Mouse (Mus musculus) forelimb bud, embryonic 11.5 days (tissue): ENCODE data around the gene Shank2.
A peak's percentile ranks its signal among the peaks of the same experiment; 100 is the strongest.

Experiments
- DNase-seq: peaks from one replicate; pipeline ENCODE4 v3.0.0-alpha.2; 2012; ENCODE audit warnings: low read depth, low spot score

Shank2 gene

DNA sequence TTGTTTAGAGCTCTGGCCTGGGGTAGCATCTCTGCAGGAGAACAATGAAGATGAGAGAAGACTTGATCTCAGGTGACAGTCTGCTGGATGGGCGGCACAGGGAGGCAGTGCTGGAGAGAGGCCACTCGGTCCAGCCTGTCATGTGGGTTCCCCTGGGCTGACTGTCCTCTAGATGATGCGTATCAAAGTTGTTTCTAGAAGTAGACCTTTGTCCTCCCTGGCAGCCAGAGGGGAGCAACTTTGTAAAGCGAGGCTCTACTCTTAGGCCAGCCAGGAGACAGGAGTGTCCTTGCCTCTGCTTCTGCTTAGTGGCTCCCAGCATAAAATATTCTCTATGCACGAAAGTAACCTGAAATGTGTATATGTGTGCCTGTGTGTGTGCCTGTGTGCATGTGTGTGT, 27.5 kb downstream of the Shank2 start:
- no peak for DNase-seq

DNA sequence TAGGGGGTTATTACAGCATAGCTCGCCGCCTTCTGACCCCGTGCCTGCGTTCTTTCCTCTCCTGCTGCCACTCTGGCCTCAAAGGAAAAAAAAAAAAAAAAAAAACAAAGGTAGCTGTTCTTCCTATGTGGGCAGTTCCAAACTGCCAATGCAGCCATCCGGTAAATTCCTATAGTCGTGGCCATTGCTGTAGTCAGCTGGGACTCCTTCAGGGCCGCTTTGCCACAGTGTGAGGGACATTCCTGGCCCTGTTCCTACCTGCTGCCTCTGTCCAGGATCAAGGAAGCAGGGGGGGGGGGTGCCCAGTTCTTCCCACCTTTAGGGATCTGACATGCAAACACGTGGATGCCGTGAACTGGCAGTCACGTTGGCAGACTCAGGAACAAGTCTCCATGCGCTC, 29.1 kb downstream of the Shank2 start:
- no peak for DNase-seq

DNA sequence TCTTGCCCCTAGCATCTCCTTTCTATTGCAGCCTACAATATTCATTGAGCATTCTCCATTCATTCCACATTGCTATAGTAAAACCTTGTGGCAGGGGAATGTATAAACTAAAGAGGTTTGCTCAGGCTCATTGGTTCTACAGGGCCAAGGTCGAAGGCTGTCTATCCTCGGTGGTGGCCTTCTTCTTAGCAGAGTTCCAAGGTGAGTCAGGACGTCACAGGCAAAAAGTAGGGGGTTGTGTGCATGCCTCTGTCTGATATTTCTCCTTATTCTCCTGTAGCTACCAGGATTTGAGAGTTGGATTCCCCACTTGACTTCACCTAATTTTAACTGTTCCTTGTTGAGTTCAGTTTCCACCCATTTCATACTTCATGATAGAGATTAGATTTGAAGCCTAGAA, 29.9 kb downstream of the Shank2 start:
- DNase-seq: no peak

DNA sequence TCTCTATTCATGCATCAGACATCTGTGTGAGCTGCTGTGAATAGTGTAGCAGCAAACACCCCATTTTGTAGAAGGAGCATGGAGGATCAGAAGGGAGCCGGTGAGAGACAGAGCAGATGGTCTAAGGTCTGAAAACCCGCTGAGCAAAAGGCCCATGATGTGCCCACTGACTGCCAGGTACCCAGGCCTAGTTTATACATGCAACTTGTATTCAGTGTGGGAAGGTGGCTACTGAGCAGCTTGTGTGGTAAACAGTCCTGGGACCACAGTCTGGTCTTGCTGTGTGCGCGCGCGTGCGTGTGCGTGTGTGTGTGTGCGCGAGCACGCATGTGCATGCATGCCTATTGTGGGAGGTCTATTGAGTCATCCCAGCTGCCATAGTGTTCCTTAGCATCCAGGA, 35.8 kb downstream of the Shank2 start:
- DNase-seq: no peak

DNA sequence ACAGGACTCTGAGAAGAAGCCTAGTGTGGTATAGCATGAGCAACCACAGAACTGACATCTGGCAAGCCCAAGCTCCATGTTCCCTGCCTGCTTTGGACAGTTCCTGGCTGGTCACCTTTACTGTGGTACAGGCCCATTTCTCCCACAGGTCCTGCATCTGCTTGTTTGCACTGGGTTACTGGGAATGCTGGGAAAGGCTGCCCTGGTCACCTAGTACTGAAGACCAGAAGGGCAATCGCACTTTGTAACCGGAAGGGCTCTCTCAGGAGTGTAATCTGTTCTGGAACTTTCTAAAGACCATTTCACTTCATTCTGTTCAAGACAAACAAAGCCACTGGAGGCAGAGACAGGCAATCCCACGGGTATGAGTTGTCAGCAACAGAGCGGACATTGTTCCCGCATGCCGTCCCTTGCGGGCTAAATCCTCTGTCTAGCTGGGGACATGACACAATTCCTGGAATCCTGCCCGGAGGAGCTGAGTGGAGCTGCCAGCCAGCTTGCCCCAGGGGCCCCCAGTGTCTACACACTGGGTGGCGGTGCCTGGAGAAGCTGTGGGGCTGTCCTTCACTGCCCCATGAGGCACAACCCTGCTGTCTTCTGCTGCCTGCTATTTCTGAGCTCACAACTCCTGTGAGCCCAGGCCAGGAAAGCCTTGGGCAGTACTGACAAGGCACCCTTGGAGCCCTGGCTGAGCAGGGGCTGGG, 36.4 kb downstream of the Shank2 start:
- no peak for DNase-seq

DNA sequence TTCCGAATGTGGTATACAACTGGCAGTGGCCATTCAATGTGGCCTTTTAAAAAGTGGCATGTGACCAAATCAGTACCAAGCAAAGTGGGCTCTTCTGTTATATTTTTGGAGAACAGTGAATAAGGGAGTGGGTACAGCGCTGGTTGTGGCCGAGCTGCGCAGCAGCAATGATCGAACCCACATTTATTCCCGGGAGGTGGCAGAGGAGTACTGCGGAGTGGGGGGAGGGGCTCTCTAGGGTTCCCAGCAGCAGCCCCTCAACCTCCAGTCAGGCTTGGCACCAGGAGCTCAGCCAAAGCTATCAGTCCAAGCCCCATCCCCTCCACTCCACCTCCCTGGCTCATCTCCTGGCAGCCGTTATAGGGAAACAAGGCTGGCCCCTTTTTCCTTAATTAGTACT, 37.0 kb downstream of the Shank2 start:
- DNase-seq: no peak

DNA sequence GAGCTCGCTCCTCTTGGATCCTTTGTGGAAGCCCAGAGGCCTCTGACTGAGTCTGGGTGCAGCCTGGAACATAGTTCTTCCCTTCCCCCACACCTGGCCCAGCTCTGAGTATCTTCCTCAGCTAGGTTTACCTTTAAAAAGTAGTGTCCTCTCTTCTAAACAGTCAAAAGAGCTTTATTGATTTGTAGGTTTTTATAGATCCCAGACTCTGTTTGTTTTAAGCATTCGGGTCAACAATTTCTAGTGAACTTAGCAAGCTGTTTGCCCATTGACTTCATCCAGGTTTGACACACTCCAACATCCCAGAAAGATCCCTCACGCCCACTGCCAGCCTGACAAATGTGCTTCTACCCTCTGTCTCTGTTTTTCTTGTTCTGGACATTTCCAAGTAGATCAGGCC, 38.6 kb downstream of the Shank2 start:
- no peak for DNase-seq

DNA sequence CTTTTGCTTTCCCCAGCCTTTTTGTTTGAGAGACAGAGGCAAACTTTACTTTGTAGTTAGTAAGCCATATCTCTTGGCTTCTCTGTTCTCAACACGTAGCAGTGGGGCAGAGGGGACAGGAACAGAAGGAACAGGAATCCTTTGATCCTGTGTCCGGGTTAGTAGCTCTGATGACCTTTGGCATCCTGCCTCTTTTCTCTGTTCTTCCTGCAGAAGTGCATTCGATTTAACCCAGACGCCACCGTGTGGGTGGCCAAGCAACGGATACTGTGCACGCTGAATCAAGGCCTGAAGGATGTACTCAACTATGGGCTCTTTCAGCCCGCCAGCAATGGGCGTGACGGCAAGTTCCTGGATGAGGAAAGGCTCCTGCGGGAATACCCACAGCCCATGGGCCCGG, 50.3 kb downstream of the Shank2 start:
- peak; percentile 24 for DNase-seq

DNA sequence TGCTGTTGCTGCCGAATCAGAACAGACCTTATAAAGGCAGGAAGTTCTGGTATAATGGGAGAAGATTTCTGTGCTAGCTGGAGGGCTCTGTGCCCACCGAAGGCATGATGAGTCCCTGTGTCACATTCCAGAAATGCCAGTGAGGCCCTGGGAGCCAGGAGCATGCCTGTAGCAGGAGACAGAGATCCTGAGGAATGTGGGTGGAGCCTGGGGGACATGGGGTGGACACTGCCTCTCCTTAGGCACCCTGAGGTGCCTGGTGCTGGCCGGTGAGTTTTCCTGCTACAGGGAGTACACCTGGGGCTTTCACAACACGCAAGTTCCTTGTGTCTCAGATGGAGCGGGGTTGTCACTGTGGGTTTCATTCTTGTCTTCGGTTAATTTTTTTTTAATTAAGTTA, 53.5 kb downstream of the Shank2 start:
- DNase-seq: no peak

DNA sequence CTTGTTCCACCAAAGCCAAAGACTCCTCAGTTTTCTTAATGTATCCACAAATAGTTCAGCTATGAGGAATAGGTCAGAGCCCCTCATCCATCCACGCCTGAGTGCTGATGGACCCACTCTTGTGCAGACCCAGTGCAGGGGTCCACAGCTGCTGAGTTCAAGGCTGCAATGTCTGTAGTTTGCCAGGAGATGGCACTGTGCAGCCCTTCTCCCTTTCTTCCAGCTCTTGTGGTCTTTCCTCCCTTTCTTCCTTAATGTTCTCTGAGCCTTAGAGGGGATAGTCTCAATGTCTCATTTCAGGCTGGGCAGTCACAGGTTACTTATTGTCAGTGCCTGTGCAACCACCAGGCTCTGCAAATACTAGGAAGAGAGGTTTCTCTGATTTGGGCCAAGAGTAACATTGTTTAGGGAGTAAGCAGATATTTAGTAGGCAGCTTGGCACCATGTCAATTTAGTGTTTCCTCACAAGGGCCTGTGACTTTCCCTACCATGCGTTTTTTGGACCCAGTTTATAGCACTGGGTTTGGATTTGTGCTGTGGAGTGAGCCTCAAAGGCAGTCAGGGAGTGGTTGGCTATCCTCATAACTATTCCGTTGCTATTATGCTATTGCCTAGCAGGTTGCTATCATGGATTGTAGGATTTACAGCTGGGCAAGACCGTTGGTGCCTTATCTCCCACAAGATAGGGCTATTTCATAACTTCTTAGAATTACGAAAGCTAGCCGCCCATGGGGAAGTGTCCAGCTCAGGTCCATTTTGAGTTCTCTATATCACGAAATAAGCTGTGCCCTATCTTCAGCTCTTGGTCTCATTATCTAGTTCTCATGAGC, 54.2 kb downstream of the Shank2 start:
- DNase-seq: peak; percentile 35

DNA sequence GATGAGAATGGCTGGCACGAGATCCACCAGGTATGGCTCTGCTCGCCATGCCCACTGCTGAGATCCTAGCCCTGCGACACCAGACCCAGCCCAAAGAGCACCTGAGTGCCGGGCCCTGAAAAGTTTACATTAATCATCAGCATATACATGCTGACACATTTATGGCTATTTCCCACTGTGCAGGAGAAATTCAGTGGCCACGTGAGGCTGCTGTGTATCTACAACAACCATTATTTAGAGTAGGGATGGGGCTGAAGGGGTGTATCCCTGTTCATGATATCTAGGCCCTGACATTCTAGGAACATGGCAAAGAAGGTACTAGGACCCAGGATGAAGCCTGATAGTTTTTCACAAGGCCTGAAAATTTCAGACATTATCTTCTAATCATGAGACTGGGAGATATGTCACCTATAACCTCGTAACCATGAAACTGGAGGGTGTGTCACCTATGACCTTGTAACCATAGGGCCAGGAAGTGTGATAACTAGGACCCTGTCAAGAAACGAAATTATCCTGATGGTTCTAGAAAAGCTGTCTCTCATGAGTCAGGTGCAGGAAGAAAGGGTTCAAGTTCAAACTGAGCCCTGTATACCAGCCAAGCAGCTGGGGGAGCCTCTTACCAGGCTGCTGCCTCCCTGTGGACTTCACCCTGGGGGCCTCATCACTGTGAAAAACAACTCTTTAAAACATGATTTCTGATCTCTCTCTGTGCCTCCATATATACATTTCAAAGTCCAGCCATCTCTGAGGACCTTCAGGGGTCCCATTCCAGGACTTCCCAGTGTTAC, 68.6 kb downstream of the Shank2 start:
- DNase-seq: no peak

DNA sequence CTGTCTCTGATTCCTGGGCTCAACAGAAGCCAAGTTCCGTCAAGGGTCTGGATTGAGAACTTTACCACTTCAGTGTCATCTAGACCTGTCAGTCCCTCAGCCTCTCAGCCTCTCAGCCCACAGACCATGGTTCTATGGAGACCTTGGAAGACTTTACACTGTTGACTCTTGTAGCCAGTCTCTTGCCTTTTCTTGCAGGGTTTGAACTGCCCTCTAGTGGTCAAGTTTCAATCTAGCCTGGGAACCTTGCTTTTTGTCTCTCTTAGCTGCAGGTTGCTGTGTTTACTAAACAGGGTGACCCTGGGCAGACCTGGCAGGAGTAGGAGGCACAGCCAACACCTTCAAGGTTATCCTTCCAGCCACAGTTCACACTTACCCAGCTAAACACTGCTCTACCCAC, 70.5 kb downstream of the Shank2 start:
- peak; percentile 36 for DNase-seq

DNA sequence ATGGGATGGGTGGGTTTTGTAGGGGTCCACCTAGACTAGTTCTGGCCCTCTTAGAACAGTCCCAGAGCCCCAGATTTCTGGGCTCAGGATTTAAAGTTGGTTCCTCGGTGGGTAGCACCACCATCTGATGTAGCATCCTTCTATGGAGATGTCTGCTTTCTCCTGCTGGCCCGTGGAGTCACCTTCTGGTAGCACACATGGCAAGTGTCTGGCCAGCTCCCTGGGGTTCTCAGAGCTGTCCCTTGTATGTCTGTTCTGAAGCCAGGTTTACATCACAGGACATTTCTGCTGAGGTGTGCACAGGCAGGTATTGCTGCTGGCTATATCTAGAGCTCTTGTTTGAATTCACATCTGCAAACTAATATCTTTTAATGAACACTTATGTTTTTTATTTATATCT, 71.1 kb downstream of the Shank2 start:
- no peak for DNase-seq

DNA sequence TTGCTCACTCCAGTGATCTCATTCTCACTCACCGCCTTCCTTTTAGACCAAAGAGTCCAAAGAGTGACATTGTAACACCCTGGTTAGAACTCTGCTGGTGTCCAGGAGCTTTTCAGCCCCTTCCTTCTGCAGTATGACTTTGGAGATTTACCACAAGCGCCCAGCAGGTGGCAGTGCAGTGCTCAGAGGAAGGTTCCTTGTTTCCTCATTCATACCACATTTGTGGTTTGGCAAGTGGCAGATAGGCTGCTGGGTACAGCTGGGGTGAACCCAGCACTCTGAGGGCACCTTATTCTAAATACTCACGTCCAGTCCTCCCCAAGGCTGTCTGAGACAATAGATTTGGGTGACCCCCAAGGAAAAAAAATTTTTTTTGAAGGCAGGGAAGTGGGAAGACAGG, 73.0 kb downstream of the Shank2 start:
- peak; percentile 65 for DNase-seq

DNA sequence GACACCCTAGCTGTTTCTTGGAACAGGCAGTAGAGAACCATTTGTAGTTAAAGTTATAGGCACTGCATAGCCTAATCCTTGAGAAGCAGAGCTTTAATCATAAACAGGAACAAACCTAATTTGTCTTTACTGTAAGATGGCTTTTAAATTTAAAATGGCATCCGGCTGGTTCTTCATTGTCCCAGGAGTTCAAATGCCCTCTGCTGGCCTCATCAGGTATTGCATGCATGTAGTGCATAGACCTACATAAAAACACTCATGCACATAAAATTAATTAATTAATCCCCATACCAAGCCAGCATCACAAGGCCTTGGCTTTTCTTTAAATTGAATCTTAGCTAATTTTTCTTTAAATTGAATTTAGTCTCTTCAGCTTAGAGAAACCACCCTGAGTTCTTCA, 76.9 kb downstream of the Shank2 start:
- DNase-seq: peak; percentile 41

DNA sequence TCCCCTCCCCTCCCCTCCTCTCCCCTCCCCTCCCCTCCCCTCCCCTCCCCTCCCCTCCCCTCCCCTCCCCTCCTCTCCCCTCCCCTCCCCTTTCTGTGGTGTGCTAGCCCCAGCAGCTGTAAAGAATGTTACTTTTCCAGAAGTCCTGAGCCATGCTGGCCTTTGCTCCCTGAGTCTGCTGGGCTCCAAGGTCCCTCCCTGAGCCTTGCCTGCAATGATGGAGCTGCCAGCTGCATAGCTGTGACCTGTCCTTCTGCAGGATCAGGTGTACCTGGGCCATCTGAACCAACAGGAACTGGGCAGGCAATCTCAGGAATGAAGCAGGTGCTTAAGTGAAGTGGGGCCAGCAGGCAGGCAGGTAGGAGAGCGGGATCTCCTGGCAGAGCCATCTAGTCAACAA, 78.1 kb downstream of the Shank2 start:
- no peak for DNase-seq

DNA sequence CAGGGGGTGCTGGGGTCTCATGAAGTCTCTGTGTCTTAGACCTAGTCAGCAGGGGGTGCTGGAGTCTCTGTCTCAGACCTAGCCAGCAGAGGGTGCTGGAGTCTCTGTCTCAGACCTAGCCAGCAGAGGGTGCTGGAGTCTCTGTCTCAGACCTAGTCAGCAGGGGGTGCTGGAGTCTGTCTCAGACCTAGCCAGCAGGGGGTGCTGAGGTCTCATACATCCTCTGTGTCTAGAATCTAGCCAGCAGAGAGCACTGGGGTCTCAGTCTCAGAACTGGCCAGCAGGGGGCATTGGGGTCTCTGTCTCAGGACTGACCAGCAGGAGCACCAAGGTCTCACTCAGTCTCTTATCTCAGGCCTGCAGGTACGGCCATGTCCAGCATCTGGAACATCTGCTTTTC, 79.7 kb downstream of the Shank2 start:
- DNase-seq: peak; percentile 12

DNA sequence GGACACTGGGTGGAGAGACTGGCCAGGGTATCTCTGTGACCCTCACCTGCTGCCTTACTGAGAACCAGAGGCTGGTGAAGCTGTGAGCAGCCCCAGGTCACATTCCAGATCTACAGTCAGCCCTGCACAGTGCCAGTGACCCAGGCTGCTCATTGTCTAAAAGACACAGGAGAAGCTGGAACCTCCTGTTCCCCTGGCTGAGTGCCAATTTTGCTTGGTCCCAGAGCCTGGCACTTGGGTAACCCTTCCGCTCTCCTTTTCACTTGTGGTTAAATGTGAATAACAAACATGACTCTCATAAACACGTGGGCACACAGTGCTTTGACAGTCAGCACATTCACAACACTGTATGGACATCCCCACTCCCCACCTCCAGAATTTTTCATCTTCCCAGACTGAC, 80.2 kb downstream of the Shank2 start:
- no peak for DNase-seq

DNA sequence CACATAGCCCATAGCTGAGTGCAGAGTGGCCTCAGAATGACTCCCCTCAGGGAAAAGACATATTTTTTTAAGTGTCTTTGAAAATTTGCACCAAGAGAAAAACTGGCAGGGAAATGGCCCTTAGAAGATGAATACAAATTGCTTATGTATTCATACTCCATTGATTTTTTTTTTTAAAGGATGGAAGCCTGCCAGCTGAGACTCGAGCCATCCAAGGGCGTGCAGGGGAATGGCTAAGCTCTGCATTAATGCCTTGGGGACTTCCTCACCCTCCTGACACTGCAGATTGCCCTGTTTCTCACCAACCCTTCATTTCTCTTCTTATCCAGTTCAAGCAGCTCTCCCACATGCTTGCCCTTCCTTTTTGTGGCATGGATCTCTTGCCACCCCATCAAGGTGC, 85.5 kb downstream of the Shank2 start:
- no peak for DNase-seq

DNA sequence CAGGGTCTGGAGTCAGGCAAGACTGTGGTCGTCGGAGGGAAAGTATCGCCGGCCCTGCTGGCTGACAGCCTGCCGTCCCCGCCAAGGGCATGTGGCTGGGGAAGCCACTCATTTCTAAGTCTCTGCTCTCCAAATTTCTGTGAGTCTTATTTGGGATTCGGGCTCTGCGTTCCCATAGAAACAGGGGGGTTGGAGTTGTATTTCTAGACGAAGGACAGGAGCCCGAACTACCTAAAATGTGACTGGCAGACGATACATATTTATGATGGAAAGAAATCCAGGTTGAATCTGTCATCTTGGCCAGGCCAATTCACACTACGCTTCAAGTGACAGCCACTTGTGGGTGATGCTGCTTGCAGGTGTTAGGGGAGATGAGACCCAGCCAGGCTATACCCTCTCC, 92.4 kb downstream of the Shank2 start:
- no peak for DNase-seq

DNA sequence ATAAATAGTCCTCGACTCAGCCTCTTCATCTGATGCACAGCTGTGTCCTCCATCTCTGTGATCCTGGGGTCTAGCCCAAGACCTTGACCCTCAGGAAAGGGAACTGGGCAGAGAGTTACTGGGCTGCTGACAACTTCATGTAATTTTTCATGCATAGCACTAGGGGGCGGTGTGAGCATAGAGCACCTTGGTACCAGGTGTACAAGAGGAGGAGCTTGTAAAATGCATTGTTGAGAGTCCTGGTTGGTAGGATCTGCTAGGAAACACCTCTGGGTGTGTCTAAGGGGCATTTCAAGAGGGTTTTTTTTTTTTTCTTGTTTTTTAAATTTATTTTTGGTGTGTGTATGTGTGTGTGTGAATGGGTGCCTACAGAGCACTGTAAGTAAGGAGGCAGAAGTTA, 95.6 kb downstream of the Shank2 start:
- DNase-seq: peak; percentile 38

DNA sequence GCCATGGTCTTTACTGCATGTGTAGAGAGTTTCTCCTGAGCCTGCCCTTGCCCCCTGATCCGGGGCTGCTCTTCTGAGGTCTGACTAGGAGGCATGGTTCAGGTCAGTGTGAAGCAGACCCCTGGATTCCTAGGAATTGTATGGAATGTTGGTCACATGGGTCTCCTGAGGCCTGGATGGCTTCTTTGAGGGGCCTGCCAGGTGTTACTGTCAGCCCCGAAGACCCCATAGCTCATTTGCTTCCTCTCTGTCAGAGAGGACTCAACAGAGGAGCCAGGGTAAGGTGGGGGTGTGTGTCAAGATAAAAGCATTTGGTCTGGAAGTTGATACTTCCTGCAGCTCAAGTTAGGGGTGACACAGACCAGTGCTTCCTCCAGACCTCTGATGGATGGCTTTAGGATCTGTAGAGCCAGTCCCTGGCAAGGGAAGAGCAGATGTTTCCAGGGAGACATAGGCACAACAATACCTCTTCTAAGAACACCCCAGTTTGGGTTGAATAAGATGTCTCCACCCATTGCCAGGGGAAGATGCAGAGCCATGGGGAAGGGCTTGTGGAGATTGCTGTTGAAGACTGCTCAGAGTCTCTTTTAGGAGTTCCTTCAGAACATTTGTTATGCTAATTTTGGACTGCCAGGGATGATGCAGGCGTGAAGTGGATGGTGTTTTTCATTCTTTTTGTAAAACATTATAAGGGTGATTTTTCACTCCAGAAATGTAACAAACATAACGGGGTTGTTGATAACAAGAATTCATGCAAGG, 100.7 kb downstream of the Shank2 start:
- DNase-seq: no peak
